Mouse (Mus musculus) MEL (cell line): ENCODE data around the gene Xylt2. TPM values are rescaled to one million over a fixed set of nuclear protein-coding genes. Genes with fewer than 3 reads are reported as not detected.

Source experiments
- DNase-seq: peaks from one replicate; pipeline ENCODE4 v3.0.0; 2011; ENCODE audit warnings: low read depth, low spot score
- H3K27ac ChIP-seq: 2 replicates; pipeline ENCODE4 v1.5.1; 2012; ENCODE audit warnings: low read depth, mild to moderate bottlenecking, control low read depth, low read length, moderate library complexity; ENCODE audit not compliant: control insufficient read depth
- H3K27me3 ChIP-seq, 2 experiments: fragments of 150-350 bp in 1 of 2; sonication (generic) in 1 of 2; 2 replicates each; pipeline ENCODE4 v1.6.1; 2012; ENCODE audit warnings: low read length in 2 of 2, mild to moderate bottlenecking in 2 of 2, improper control_type of control experiment in 1 of 2, moderate library complexity in 1 of 2; ENCODE audit not compliant: insufficient read depth in 2 of 2, control insufficient read depth in 1 of 2
- H3K36me3 ChIP-seq, 2 experiments: 2 replicates each; pipeline ENCODE4 v1.6.1; 2012 to 2014; ENCODE audit warnings: low read length in 2 of 2, improper control_type of control experiment in 1 of 2, inconsistent platforms in 1 of 2, mild to moderate bottlenecking in 1 of 2; ENCODE audit not compliant: insufficient read depth in 2 of 2, control insufficient read depth in 1 of 2
- H3K4me1 ChIP-seq, 2 experiments: fragments of 150-350 bp in 1 of 2; sonication (generic) in 1 of 2; 2 replicates each; pipeline ENCODE4 v1.6.1; 2012; ENCODE audit warnings: low read length in 2 of 2, improper control_type of control experiment in 1 of 2, mild to moderate bottlenecking in 1 of 2; ENCODE audit not compliant: insufficient read depth in 2 of 2, control insufficient read depth in 1 of 2
- H3K4me3 ChIP-seq, 2 experiments: fragments of 150-350 bp in 1 of 2; sonication (generic) in 1 of 2; 2 replicates each; pipeline ENCODE4 v1.5.1; 2012; ENCODE audit warnings: low read depth in 2 of 2, low read length in 2 of 2, mild to moderate bottlenecking in 2 of 2, moderate library complexity in 2 of 2, control low read depth in 1 of 2, improper control_type of control experiment in 1 of 2; ENCODE audit not compliant: control insufficient read depth in 1 of 2, insufficient read depth in 1 of 2
- H3K79me2 ChIP-seq: 2 replicates; pipeline ENCODE4 v1.6.1; 2012; ENCODE audit warnings: mild to moderate bottlenecking, low read length, moderate library complexity; ENCODE audit not compliant: control insufficient read depth, poor library complexity, insufficient read depth
- H3K9ac ChIP-seq: 2 replicates; pipeline ENCODE4 v1.6.1; 2012; ENCODE audit warnings: low read depth, mild to moderate bottlenecking, control low read depth, low read length, moderate library complexity; ENCODE audit not compliant: control insufficient read depth, poor library complexity, severe bottlenecking
- H3K9me3 ChIP-seq: fragments of 150-350 bp; sonication (generic); replicated peaks from 2 replicates; pipeline ENCODE4 v1.6.1; 2012; ENCODE audit warnings: mild to moderate bottlenecking, low read length, improper control_type of control experiment, moderate library complexity; ENCODE audit not compliant: insufficient read depth
- BHLHE40 ChIP-seq: IDR thresholded peaks from 2 replicates; pipeline ENCODE4 v1.6.1; 2012; ENCODE audit warnings: low read depth, mild to moderate bottlenecking, inconsistent platforms, low read length, improper control_type of control experiment, borderline replicate concordance
- CHD1 ChIP-seq: IDR thresholded peaks from 2 replicates; pipeline ENCODE4 v1.6.1; 2012; ENCODE audit warnings: low read depth, mild to moderate bottlenecking, inconsistent platforms, low read length, improper control_type of control experiment
- CHD2 ChIP-seq: IDR thresholded peaks from 2 replicates; pipeline ENCODE4 v1.6.1; 2011; ENCODE audit warnings: low read length, improper control_type of control experiment
- CTCF ChIP-seq, 3 experiments: IDR thresholded peaks in 2 of 3; conservative IDR thresholded peaks in 1 of 3; 2 replicates each; pipeline ENCODE4 v1.5.1; 2011 to 2012; ENCODE audit warnings: low read length in 3 of 3, low read depth in 2 of 3, mild to moderate bottlenecking in 2 of 3, improper control_type of control experiment in 1 of 3, inconsistent platforms in 1 of 3, mixed read lengths in 1 of 3, moderate library complexity in 1 of 3; ENCODE audit not compliant: control insufficient read depth in 1 of 3, insufficient read depth in 1 of 3, poor library complexity in 1 of 3, severe bottlenecking in 1 of 3
- ELF1 ChIP-seq: IDR thresholded peaks from 2 replicates; pipeline ENCODE4 v1.6.1; 2014; ENCODE audit warnings: low read depth, mild to moderate bottlenecking, inconsistent platforms, low read length, improper control_type of control experiment, moderate library complexity
- EP300 ChIP-seq, 2 experiments: IDR thresholded peaks; 2 replicates each; pipeline ENCODE4 v1.6.1; 2011; ENCODE audit warnings: improper control_type of control experiment in 2 of 2, low read length in 2 of 2, low read depth in 1 of 2, mild to moderate bottlenecking in 1 of 2
- ETS1 ChIP-seq: IDR thresholded peaks from 2 replicates; pipeline ENCODE4 v1.6.1; 2012; ENCODE audit warnings: low read depth, mild to moderate bottlenecking, inconsistent platforms, low read length, improper control_type of control experiment, moderate library complexity
- GABPA ChIP-seq: IDR thresholded peaks from 2 replicates; pipeline ENCODE4 v1.6.1; 2012; ENCODE audit warnings: low read depth, mild to moderate bottlenecking, inconsistent platforms, low read length, improper control_type of control experiment, moderate library complexity
- GATA1 ChIP-seq: IDR thresholded peaks from 2 replicates; pipeline ENCODE4 v1.6.1; 2011; ENCODE audit warnings: low read depth, low read length, improper control_type of control experiment
- HCFC1 ChIP-seq: IDR thresholded peaks from 2 replicates; pipeline ENCODE4 v1.6.1; 2012; ENCODE audit warnings: low read depth, mild to moderate bottlenecking, inconsistent platforms, low read length, improper control_type of control experiment, moderate library complexity
- JUND ChIP-seq: IDR thresholded peaks from 2 replicates; pipeline ENCODE4 v1.6.1; 2011; ENCODE audit warnings: low read depth, mild to moderate bottlenecking, improper control_type of control experiment, low read length
- KAT2A ChIP-seq: conservative IDR thresholded peaks from 2 replicates; pipeline ENCODE4 v1.6.1; 2012; ENCODE audit warnings: low read depth, low read length, improper control_type of control experiment, inconsistent platforms
- MAFK ChIP-seq: IDR thresholded peaks from 2 replicates; pipeline ENCODE4 v1.6.1; 2011; ENCODE audit warnings: low read depth, mild to moderate bottlenecking, low read length, improper control_type of control experiment, borderline replicate concordance
- MAX ChIP-seq: IDR thresholded peaks from 2 replicates; pipeline ENCODE4 v1.6.1; 2011; ENCODE audit warnings: low read length, improper control_type of control experiment
- MAZ ChIP-seq: IDR thresholded peaks from 2 replicates; pipeline ENCODE4 v1.6.1; 2012; ENCODE audit warnings: low read depth, mild to moderate bottlenecking, inconsistent platforms, low read length, improper control_type of control experiment
- MEF2A ChIP-seq: IDR thresholded peaks from 2 replicates; pipeline ENCODE4 v1.6.1; 2014; ENCODE audit warnings: low read depth, mild to moderate bottlenecking, inconsistent platforms, low read length, improper control_type of control experiment; ENCODE audit not compliant: poor library complexity, insufficient replicate concordance, severe bottlenecking; ENCODE audit errors: extremely low read depth
- MXI1 ChIP-seq: IDR thresholded peaks from 2 replicates; pipeline ENCODE4 v1.6.1; 2011; ENCODE audit warnings: mild to moderate bottlenecking, low read depth, low read length, improper control_type of control experiment
- MYB ChIP-seq: IDR thresholded peaks from 2 replicates; pipeline ENCODE4 v1.6.1; 2011; ENCODE audit warnings: mild to moderate bottlenecking, low read depth, low read length, improper control_type of control experiment
- MYC ChIP-seq: IDR thresholded peaks from 2 replicates; pipeline ENCODE4 v1.6.1; 2011; ENCODE audit warnings: low read depth, mild to moderate bottlenecking, low read length, improper control_type of control experiment, moderate library complexity
- NELFE ChIP-seq: IDR thresholded peaks from 2 replicates; pipeline ENCODE4 v1.6.1; 2011; ENCODE audit warnings: low read depth, low read length, improper control_type of control experiment
- NRF1 ChIP-seq: IDR thresholded peaks from 2 replicates; pipeline ENCODE4 v1.6.1; 2014; ENCODE audit warnings: low read depth, mild to moderate bottlenecking, inconsistent platforms, low read length, improper control_type of control experiment, moderate library complexity; ENCODE audit not compliant: poor library complexity, insufficient read depth, severe bottlenecking
- POLR2A ChIP-seq, 2 experiments: IDR thresholded peaks; 2 replicates each; pipeline ENCODE4 v1.6.1; 2011 to 2012; ENCODE audit warnings: low read length in 2 of 2, mild to moderate bottlenecking in 2 of 2, control low read depth in 1 of 2, improper control_type of control experiment in 1 of 2, low read depth in 1 of 2, moderate library complexity in 1 of 2; ENCODE audit not compliant: control insufficient read depth in 1 of 2, insufficient read depth in 1 of 2, poor library complexity in 1 of 2
- POLR2AphosphoS2 ChIP-seq: IDR thresholded peaks from 2 replicates; pipeline ENCODE4 v1.6.1; 2011; ENCODE audit warnings: low read length, improper control_type of control experiment
- POLR2AphosphoS5 ChIP-seq: IDR thresholded peaks from 2 replicates; pipeline ENCODE4 v1.6.1; 2012; ENCODE audit warnings: low read depth, borderline replicate concordance, mild to moderate bottlenecking, inconsistent platforms, low read length, moderate library complexity, mixed read lengths
- RAD21 ChIP-seq: IDR thresholded peaks from 2 replicates; pipeline ENCODE4 v1.6.1; 2011; ENCODE audit warnings: mild to moderate bottlenecking, low read depth, low read length, improper control_type of control experiment
- RCOR1 ChIP-seq: IDR thresholded peaks from 2 replicates; pipeline ENCODE4 v1.6.1; 2012; ENCODE audit warnings: low read depth, mild to moderate bottlenecking, inconsistent platforms, low read length, improper control_type of control experiment
- SIN3A ChIP-seq: IDR thresholded peaks from 2 replicates; pipeline ENCODE4 v1.6.1; 2012; ENCODE audit warnings: low read length, improper control_type of control experiment, inconsistent platforms
- SMC3 ChIP-seq: IDR thresholded peaks from 2 replicates; pipeline ENCODE4 v1.6.1; 2011; ENCODE audit warnings: low read depth, low read length, improper control_type of control experiment
- TAL1 ChIP-seq: IDR thresholded peaks from 2 replicates; pipeline ENCODE4 v1.6.1; 2012; ENCODE audit warnings: mild to moderate bottlenecking, inconsistent platforms, low read length, moderate library complexity, mixed read lengths
- TBP ChIP-seq: IDR thresholded peaks from 2 replicates; pipeline ENCODE4 v1.8.0; 2011; ENCODE audit warnings: low read depth, low read length, improper control_type of control experiment
- TCF12 ChIP-seq: IDR thresholded peaks from 2 replicates; pipeline ENCODE4 v1.6.1; 2014; ENCODE audit warnings: low read depth, mild to moderate bottlenecking, inconsistent platforms, low read length, improper control_type of control experiment, moderate library complexity
- UBTF ChIP-seq: IDR thresholded peaks from 2 replicates; pipeline ENCODE4 v1.6.1; 2012; ENCODE audit warnings: low read depth, mild to moderate bottlenecking, inconsistent platforms, low read length, improper control_type of control experiment, moderate library complexity, borderline replicate concordance; ENCODE audit not compliant: insufficient read depth
- USF1 ChIP-seq: IDR thresholded peaks from 2 replicates; pipeline ENCODE4 v1.6.1; 2014; ENCODE audit warnings: low read depth, mild to moderate bottlenecking, inconsistent platforms, low read length, improper control_type of control experiment, moderate library complexity
- USF2 ChIP-seq, 2 experiments: IDR thresholded peaks; 2 replicates each; pipeline ENCODE4 v1.6.1; 2011 to 2012; ENCODE audit warnings: improper control_type of control experiment in 2 of 2, low read length in 2 of 2, borderline replicate concordance in 1 of 2, inconsistent platforms in 1 of 2, low read depth in 1 of 2, mild to moderate bottlenecking in 1 of 2; ENCODE audit not compliant: insufficient read depth in 1 of 2
- ZC3H11A ChIP-seq: IDR thresholded peaks from 2 replicates; pipeline ENCODE4 v1.6.1; 2012; ENCODE audit warnings: low read depth, mild to moderate bottlenecking, inconsistent platforms, low read length, improper control_type of control experiment
- ZKSCAN1 ChIP-seq: IDR thresholded peaks from 2 replicates; pipeline ENCODE4 v1.6.1; 2012; ENCODE audit warnings: low read depth, mild to moderate bottlenecking, inconsistent platforms, low read length, improper control_type of control experiment, moderate library complexity
- ZMIZ1 ChIP-seq: IDR thresholded peaks from 2 replicates; pipeline ENCODE4 v1.6.1; 2012; ENCODE audit warnings: low read depth, mild to moderate bottlenecking, inconsistent platforms, low read length, improper control_type of control experiment, moderate library complexity
- ZNF384 ChIP-seq: IDR thresholded peaks from 2 replicates; pipeline ENCODE4 v1.6.1; 2012; ENCODE audit warnings: low read depth, mild to moderate bottlenecking, inconsistent platforms, low read length, improper control_type of control experiment
- polyA plus RNA-seq, 2 experiments: library from polyadenylated mRNA; stranded (reverse) in 1 of 2; unstranded in 1 of 2; fragments of >175 nt in 1 of 2; fragments of >200 nt in 1 of 2; gene quantifications; 2 replicates each; pipeline versions ENCODE4 v1.2.1 to v1.2.4; 2012; ENCODE audit warnings: low replicate concordance in 2 of 2, low read depth in 1 of 2; ENCODE audit not compliant: insufficient read length in 2 of 2, insufficient read depth in 1 of 2, missing spikeins in 1 of 2
- total RNA-seq: library from RNA; depleted of rRNA; stranded (reverse); fragments of 300-350 nt; gene quantifications from 2 replicates; pipeline ENCODE4 v1.2.3, GENCODE M21; 2012

The Xylt2 gene
- total and polyA plus RNA-seq, 3 experiments, result 10.1 to 12.4 TPM; not detected in 1

- no peaks in the 10 kb centered on the region for H3K9me3 ChIP-seq
- H3K9ac ChIP-seq, result peak overlapping the region; percentile 91
- peaks cover 28% of the 10 kb centered on the region for H3K79me2 ChIP-seq
- DNase-seq, result no peak
- H3K27ac ChIP-seq, result peak overlapping the region; percentile 87
- H3K4me1 ChIP-seq, result peaks cover 6 to 8% of the 10 kb centered on the region in 2 experiments; a peak in 3 of 4 replicates
- H3K4me3 ChIP-seq, result peak overlapping the region; percentile 85 to 87
- H3K36me3 ChIP-seq, result peaks cover 3 to 17% of the 10 kb centered on the region in 2 experiments; a peak in 2 of 4 replicates
- H3K27me3 ChIP-seq, result no peaks in the 10 kb centered on the region
- TF ChIP-seq POLR2A (IDR thresholded peaks at IDR 0.05; ENCODE audit: control insufficient read depth in 1 of 2, insufficient read depth in 1 of 2, low read depth in 1 of 2, low read length in 2 of 2, poor library complexity in 1 of 2) (no peak), TAL1 (no peak), CHD2 (no peak), UBTF (no peak), JUND (no peak), BHLHE40 (no peak), ZKSCAN1 (peak; percentile 92), SMC3 (no peak), RAD21 (no peak), MAFK (no peak), CHD1 (0 out of 2 replicates have a peak, but pooled peaks have one; percentile 85), EP300 (IDR thresholded peaks at IDR 0.05; ENCODE audit: low read depth in 1 of 2, low read length in 2 of 2) (0 out of 4 replicates have a peak, but pooled peaks of 1 of the 2 experiments have one; percentile 21), HCFC1 (no peak), NELFE (no peak), ELF1 (0 out of 2 replicates have a peak, but pooled peaks have one; percentile 24), USF2 (IDR thresholded peaks at IDR 0.05; ENCODE audit: borderline replicate concordance in 1 of 2, insufficient read depth in 1 of 2, low read depth in 1 of 2, low read length in 2 of 2) (no peak), TCF12 (no peak), GABPA (no peak), ZNF384 (no peak), MAX (peak; percentile 51), MXI1 (no peak), KAT2A (0 out of 2 replicates have a peak, but pooled peaks have one; percentile 23), CTCF (IDR thresholded peaks at IDR 0.05 in 2 of 3, conservative IDR thresholded peaks at IDR 0.05 in 1 of 3; ENCODE audit: control insufficient read depth in 1 of 3, insufficient read depth in 1 of 3, low read depth in 2 of 3, low read length in 3 of 3, poor library complexity in 1 of 3, severe bottlenecking in 1 of 3) (no peak), MYC (0 out of 2 replicates have a peak, but pooled peaks have one; percentile 40), ETS1 (no peak), MEF2A (no peak), ZMIZ1 (no peak), NRF1 (no peak), TBP (no peak), SIN3A (no peak), POLR2AphosphoS2 (no peak), MYB (no peak), POLR2AphosphoS5 (no peak), GATA1 (no peak), MAZ (no peak), USF1 (0 out of 2 replicates have a peak, but pooled peaks have one; percentile 25), RCOR1 (no peak), ZC3H11A (no peak)
These were observed 24.3 kb downstream of the Xylt2 start for GRCm38 (mm10) chr11:94652973-94653372.
